Mouse (Mus musculus) CD4-positive, CD25-positive, alpha-beta regulatory T cell (primary cell): ENCODE data around the gene Slamf8. TPM values are rescaled to one million over a fixed set of nuclear protein-coding genes. Genes with fewer than 3 reads are reported as not detected.

Source experiments
- polyA plus RNA-seq: library from polyadenylated mRNA; unstranded; fragments of 100-300 nt; shearing (Covaris generic); gene quantifications from one replicate; pipeline ENCODE4 v1.2.1, GENCODE M21; 2017

The Slamf8 gene
- 0.18 TPM for polyA plus RNA-seq

DNA sequence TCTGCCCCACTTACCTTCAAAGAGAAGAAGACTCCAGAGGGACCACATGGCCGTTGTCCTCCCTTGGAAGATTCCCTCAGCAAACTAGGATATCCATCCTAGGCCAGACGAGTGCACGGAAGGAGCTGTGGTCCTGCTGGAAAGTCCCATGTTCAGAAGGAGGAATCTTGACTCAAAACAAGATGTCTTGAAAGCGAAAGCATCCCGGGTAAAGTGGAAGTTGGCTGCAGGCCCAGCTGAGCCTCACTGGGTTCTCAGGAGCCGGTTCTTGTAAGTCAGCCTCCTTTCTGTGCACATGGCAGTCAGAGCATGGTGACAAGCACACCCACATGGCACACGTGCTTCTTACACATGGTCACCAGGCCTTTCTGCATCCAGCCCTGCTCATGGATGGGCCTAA lies at the start of gene Slamf8:
Slamf8 (minus strand) TSS at position 184 of the 400 bp plus-strand sequence.

DNA sequence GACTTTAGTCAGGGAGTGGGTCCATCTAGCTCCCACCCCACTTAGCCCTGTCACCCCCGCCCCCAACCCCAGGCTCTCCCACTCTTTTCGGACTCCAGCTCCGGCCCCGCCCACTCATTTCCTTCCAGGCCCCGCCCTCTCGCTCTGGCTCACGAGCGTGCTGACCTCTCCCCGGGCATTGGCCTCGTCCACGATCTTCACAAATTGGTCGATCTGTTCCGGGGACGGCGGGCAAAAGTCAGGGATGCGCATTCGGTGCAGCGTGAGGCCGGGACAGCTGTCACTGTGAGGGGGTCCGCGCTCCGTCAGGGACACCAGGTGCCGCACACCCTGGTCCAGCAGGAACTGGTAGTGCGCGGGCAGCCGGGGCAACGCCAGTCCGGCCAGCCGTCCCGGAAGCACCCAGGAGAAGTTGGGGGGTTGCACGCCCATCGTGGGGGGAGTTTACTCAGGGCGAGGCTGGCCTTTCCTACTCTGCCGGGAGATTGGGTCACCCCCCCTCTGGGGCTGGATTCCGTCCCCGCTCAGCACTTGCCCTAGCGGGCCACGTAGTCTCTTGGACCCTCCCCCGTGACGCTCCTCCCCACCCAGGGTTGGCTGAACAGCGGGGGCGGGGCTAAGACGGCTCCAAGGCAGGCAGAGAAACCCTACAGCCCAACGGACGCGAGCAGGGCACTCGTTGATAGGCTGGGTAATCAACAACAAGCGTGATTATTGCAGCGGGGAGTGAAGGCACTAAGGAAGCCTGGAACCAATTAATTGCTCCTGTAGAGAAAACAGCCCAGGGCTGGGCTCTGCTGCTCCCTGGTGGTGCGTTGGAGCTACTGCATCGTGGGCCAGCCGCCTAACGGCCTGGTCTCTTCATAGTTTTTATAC lies 42.3 kb upstream of the Slamf8 start, which contains the start of gene Dusp23:
Dusp23 (minus strand) TSS at position 512 of the 876 bp plus-strand sequence.

DNA sequence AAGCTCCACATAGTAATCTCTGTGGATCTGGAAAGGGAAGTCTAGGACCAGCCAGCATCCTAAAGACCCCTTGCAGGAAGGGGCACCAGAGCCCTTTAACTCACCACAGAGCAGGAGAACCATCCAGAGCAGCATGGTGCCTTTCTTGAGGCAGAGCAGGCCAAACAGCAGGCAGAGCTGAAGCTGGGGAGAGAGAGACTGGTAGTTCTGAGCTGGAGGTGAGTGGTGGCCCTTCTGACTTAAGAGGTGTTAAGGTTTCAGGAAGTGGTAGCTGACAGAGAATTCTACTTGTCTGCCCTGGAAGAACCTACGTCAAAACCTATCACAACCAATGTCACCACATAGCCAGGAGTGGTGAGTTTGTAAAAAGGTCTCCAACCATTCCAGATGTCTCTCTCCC lies 12.0 kb upstream of the Slamf8 start, which contains the start of gene Fcrl6:
Fcrl6 (minus strand) TSS at position 226 of the 400 bp plus-strand sequence.

DNA sequence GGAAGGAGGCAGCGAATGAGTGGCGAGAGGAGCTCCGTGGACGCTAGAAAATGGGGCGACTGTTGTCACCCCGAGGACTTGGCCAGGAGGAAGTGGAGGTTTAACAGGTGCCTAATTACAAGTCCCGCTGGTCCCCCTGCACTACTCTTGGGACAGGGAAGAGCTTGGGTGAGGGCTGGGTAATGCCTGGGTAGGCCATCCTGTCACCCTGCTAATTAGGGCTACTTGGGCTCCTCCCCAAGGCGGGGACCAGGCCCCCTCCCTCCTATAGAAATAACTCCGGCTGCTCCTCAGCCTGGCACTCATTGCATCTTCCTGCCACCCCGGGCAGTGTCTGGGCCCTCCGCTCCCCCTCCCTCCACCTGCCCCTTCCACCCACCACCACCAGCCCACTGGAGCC lies 34.7 kb downstream of the Slamf8 start, which contains the start of gene Vsig8:
Vsig8 (plus strand) TSS at position 301 of the 400 bp plus-strand sequence.

Other genes starting within 250 kb of the Slamf8 start
- not detected for gene Kcnj10, start 249.4 kb downstream of the Slamf8 start, polyA plus RNA-seq
- gene Pigm, start 214.0 kb downstream of the Slamf8 start, polyA plus RNA-seq: 9.4 TPM
- not detected for gene Slamf9, start 115.2 kb downstream of the Slamf8 start, polyA plus RNA-seq
- gene Igsf9, start 108.8 kb downstream of the Slamf8 start, polyA plus RNA-seq: 2.0 TPM
- 262 TPM for gene Tagln2, start 90.5 kb downstream of the Slamf8 start, polyA plus RNA-seq
- gene Cfap45, start 69.8 kb downstream of the Slamf8 start, polyA plus RNA-seq: 0.07 TPM
- not detected for gene Vsig8, start 34.6 kb downstream of the Slamf8 start, polyA plus RNA-seq
- not detected for gene Fcrl6, start 12.0 kb upstream of the Slamf8 start, polyA plus RNA-seq
- gene Dusp23, start 42.4 kb upstream of the Slamf8 start, polyA plus RNA-seq: 4.9 TPM
- not detected for gene Crp, start 107.5 kb upstream of the Slamf8 start, polyA plus RNA-seq